Mouse (Mus musculus) testis, adult 2 months (tissue): ENCODE data around the gene Filip1l.

Experiments used
- CTCF ChIP-seq: fragments of 200-500 bp; IDR thresholded peaks from 2 replicates; pipeline ENCODE4 v1.5.1; 2012; ENCODE audit warnings: low read depth, mild to moderate bottlenecking, inconsistent platforms, low read length, moderate library complexity; ENCODE audit not compliant: control insufficient read depth, insufficient read depth, insufficient replicate concordance
- POLR2A ChIP-seq: fragments of 200-500 bp; IDR thresholded peaks from 2 replicates; pipeline ENCODE4 v1.6.1; 2012; ENCODE audit warnings: low read depth, mild to moderate bottlenecking, inconsistent platforms, low read length, moderate library complexity; ENCODE audit not compliant: control insufficient read depth

GRCm38 (mm10) chr16:57399566-57399965 lies 46.7 kb downstream of the Filip1l start:
- TF ChIP-seq POLR2A (no peak), CTCF (no peak)
